Mouse (Mus musculus) large intestine, adult 2 months (tissue): ENCODE data around the gene Zfp473. TPM values are rescaled to one million over a fixed set of nuclear protein-coding genes. Genes with fewer than 3 reads are reported as not detected.
"Not testable (repeated sequence)": the region's sequence is repeated elsewhere in the genome, so short reads cannot be mapped to it uniquely, and the experiment has no call there.

ENCODE experiments used
- DNase-seq: peaks from one replicate; pipeline ENCODE4 v3.0.0-alpha.2; 2012; ENCODE audit warnings: low read depth, low spot score
- WGBS: fragments of 180-500 bp; shearing (Covaris S2); methylation state at CpG from one replicate; pipeline ENCODE4 v1.1.7; 2018; 5-methylcytosine and 5-hydroxymethylcytosine counted together
- polyA plus RNA-seq: library from polyadenylated mRNA; depleted of rRNA; stranded (reverse); fragments of >200 nt; gene quantifications from 2 replicates; pipeline ENCODE4 v1.2.3, GENCODE M21; 2012

The Zfp473 gene
- polyA plus RNA-seq, 1 experiment: 0.36 TPM

DNA sequence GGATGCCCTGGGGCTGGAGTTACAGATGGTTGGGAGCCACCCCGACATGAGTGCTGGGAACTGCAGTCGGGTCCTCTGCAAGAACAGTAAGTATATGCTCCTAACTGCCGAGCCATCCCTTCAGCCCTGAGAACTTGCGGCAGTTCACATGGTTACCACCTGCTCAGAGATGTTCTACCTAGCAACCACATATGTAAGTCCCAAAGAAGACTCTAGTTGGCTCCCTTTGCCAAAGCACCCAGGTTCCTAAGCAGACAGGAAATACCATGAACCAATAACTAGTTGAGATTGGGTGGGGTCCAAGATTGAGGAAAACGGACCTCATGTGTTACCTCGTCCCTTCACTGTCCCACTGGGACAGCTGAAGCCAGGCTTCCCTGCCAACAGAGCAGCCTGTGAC, 24.5 kb downstream of the Zfp473 start:
- DNase-seq: no peak
- 45% methylated on average over 6 of the region's 6 CpGs for WGBS

- WGBS: 25% methylated on average over 7 of the region's 7 CpGs
- DNase-seq: no peak
These were observed 26.5 kb downstream of the Zfp473 start for GRCm38 (mm10) chr7:44724316-44724715.

DNA sequence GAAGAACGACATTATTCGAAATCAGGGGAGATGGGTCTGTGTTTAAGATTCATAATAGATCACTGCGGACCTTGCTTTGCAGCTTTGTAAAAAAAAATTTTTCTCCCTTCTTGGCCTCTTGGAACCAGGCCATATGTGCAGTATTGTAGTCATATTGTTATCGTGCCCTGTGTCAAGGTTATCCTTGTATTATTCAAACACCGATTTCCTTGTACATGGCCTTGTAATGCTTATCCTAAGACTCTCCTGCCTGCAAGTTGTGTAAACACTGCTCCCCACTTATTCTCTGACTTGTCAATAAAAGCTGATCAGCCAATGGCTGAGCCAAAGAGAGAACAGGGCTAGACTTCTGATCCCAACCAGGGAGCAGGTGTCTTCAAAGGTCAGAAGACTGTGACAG, 28.8 kb downstream of the Zfp473 start:
- peak; percentile 53 for DNase-seq
- 23% methylated on average over 5 of the region's 5 CpGs for WGBS

DNA sequence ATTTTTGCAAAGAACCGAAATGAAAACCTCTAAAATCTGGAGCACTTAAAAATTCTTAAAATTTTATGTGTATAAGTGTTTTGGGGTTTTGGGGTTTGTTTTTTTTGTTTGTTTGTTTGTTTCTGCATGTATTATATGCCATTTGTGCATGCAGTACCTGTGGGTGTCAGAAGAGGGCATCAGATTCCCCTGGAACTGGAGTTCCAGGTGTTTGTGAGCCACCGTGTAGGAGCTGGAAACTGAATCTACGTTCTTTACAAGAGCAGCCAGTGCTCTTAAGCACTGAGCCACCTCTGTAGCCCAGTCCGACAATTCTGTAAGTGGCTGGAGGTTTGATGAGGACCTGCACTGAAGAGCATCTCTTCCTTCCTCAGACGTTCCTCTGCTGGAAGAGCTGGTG, 41.0 kb downstream of the Zfp473 start:
- WGBS: 83% methylated on average over 5 of the region's 5 CpGs
- DNase-seq: no peak

- DNase-seq: no peak
- WGBS: 77% methylated on average over 14 of the region's 14 CpGs
These were observed 42.3 kb downstream of the Zfp473 start, which contains the start of gene Izumo2 for GRCm38 (mm10) chr7:44708574-44708973. TSS of gene Izumo2 (plus strand) at chr7:44708742.

GRCm38 (mm10) chr7:44708093-44708492, 42.8 kb downstream of the Zfp473 start:
- DNase-seq: not testable (repeated sequence)
- 79% methylated on average over 6 of the region's 6 CpGs for WGBS

GRCm38 (mm10) chr7:44707169-44707675, 43.6 kb downstream of the Zfp473 start:
- WGBS: 85% methylated on average over 5 of the region's 5 CpGs
- no peak for DNase-seq

GRCm38 (mm10) chr7:44706322-44706721, 44.5 kb downstream of the Zfp473 start:
- DNase-seq: no peak

GRCm38 (mm10) chr7:44705086-44705485, 45.8 kb downstream of the Zfp473 start:
- WGBS: 88% methylated on average over 4 of the region's 4 CpGs
- no peak for DNase-seq

DNA sequence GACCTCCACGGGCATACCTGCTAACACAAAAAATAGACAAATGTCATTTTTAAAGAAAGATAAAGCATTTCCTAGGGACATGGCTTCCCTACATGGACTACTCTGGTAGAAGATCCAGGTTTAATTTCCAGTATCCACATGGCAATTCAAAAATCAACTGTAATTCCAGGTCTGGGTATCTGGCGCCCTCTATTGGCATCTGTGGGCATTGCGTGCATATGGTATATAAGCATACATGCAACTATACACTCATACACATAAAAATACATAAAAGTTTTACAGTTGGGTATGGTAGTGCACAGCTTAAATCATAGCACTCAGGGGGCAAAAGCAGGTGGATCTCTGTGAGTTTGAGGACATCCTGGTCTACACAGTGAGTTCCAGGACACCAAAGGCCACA, 46.5 kb downstream of the Zfp473 start:
- DNase-seq: no peak
- WGBS: 54% methylated on average over 3 of the region's 3 CpGs

GRCm38 (mm10) chr7:44702985-44703384, 47.9 kb downstream of the Zfp473 start:
- 78% methylated on average over 8 of the region's 8 CpGs for WGBS
- DNase-seq: no peak

GRCm38 (mm10) chr7:44701921-44702320, 48.9 kb downstream of the Zfp473 start:
- WGBS: 17% methylated on average over 6 of the region's 6 CpGs
- DNase-seq: no peak

DNA sequence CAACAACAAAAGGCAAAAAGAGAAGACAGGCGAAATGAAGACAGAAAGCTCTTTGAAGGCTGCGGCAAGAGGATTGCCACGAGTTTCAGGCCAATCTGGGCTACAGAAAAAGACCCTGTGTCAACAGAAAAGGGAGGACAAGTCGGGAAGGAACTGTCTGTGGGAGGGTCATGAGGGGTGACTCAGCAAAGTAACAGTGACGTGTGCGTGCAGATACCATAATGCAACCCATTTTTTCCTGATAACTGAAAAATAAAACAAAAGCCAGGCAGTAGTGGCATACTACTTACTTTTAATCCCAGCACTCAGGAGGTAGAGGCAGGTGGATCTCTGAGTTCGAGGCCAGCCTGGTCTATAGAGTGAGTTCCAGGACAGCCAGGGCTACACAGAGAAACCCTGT, 52.9 kb downstream of the Zfp473 start:
- 52% methylated on average over 7 of the region's 7 CpGs for WGBS
- no peak for DNase-seq

GRCm38 (mm10) chr7:44697191-44697710, 53.6 kb downstream of the Zfp473 start:
- DNase-seq: no peak

GRCm38 (mm10) chr7:44695223-44695622, 55.6 kb downstream of the Zfp473 start:
- peak; percentile 81 for DNase-seq

More at GRCm38 (mm10) chr7:44697191-44697710, 53.6 kb downstream of the Zfp473 start:
- 6% methylated on average over 20 of the region's 20 CpGs for WGBS

GRCm38 (mm10) chr7:44693427-44694175, 57.2 kb downstream of the Zfp473 start:
- 27% methylated on average over 10 of the region's 10 CpGs for WGBS
- DNase-seq: no peak

More at GRCm38 (mm10) chr7:44695223-44695622, 55.6 kb downstream of the Zfp473 start:
- 36% methylated on average over 4 of the region's 4 CpGs for WGBS

- DNase-seq: no peak
- WGBS: 94% methylated on average over 7 of the region's 7 CpGs
These were observed 61.5 kb downstream of the Zfp473 start for GRCm38 (mm10) chr7:44689331-44689730.

DNA sequence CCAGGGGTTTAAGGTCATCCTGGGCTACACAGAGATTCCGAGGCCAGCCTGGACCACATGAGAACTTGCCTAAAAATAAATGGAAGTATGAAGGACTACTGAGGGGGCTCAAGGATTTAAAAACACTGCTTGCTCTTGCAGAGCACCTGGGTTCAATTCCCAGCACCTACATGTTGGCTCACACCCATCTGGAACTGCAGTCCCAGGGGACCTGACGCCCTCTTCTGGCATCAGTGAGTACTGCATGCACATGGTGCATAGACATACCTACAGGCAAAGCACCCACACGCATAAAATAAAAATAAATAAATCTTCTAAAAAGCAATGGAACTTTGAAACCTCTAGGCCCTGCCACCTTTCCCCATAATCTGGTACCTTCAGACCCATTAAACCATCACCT, 62.0 kb downstream of the Zfp473 start:
- 72% methylated on average over 3 of the region's 3 CpGs for WGBS
- DNase-seq: no peak

- WGBS: 34% methylated on average over 17 of the region's 17 CpGs
These were observed 65.1 kb downstream of the Zfp473 start for GRCm38 (mm10) chr7:44685531-44686402.

DNA sequence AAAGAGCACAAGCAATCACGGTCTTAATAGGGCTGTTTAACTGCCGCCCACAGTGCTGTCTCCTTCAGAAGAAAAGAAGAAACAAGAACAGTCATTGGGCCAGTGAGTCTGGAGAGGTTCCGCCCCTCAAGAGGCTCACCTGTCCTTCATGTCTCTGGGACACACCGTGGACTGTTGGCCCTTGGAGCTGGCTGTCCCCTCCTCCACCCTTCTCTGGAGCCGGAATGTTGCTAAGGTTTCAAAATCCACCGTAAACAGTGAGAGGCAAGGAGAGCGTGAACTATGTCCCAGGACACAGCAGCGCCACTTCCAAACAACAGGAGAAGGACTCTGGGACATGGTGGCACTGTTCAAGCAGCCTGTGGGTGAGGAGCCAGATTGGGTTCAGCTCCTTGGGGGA, 67.2 kb downstream of the Zfp473 start:
- 21% methylated on average over 8 of the region's 8 CpGs for WGBS
- DNase-seq: peak; percentile 94

More at GRCm38 (mm10) chr7:44685531-44686402, 65.1 kb downstream of the Zfp473 start:
- DNase-seq: no peak
